Mouse (Mus musculus) gastrocnemius, postnatal 4 days (tissue): ENCODE results near the gene Lrp5. TPM values are rescaled to one million over a fixed set of nuclear protein-coding genes. Genes with fewer than 3 reads are reported as not detected.
A peak's percentile ranks its signal among the peaks of the same experiment; 100 is the strongest.
"Not testable (repeated sequence)": the region's sequence is repeated elsewhere in the genome, so short reads cannot be mapped to it uniquely, and the experiment has no call there.

Source experiments
- DNase-seq, 2 experiments: peaks; one replicate each; pipeline ENCODE4 v3.0.0; 2021 to 2022; ENCODE audit warnings: low spot score in 2 of 2, mixed read lengths in 2 of 2
- total RNA-seq, 2 experiments: library from RNA; stranded (reverse); gene quantifications; 2 replicates each; pipeline ENCODE4 v1.2.3; 2021

The Lrp5 gene
- total RNA-seq, 2 experiments from 2014 or later = 51.4 to 55.9 TPM

DNA sequence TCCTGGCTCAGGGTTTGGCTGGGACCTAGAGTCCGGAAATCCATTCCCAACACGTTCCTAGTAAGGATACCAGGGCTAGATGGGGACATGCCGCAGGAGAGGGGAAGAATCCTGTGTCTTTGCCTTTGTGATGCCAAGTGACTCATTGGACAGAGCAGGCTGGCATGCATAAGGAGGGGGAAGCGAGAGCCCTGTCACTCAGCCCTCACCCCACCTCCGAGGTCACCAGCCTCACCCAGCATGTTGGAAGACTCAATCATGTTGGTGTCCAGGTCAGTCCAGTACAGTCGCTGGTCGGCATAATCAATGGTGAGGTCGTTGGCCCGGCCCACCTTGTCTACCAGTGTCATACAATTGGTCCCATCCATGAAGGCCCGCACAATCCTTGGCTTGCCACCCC lies 72.4 kb downstream of the Lrp5 start:
- no peak for DNase-seq

DNA sequence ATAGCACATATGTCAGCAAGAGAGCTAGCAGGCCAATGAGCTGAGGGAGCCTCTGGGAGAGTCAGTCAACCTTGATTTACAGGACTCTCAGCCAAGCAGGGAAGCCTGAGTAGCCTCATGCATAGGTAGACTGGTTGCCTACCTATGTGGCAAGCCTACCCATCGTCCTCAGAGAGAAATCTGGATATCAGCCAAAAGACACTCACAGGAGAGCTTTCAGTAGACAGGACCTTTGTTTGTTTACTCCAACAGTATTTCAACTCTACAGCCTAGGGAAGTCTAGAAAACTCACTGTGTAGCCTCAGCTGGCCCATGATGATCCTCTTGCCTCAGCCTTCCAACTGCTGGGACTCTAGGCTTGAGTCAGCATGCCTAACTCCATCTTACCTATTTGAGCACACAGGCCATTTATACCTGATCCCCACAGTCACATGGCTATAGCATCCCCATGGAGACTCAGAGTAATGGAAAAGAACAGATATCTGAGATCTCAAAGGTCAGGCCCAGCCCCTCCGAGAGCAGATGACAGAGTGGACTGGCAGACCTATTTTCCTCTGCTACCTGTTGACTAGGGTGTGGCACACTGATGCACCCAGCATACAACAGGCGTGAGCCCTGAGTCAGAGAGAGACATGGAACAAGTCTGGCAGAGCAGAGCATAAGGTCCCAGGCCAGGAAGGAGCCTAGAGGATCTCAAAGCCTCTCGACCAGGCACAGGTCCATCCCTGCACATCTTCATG lies 73.7 kb downstream of the Lrp5 start:
- DNase-seq = no peak

DNA sequence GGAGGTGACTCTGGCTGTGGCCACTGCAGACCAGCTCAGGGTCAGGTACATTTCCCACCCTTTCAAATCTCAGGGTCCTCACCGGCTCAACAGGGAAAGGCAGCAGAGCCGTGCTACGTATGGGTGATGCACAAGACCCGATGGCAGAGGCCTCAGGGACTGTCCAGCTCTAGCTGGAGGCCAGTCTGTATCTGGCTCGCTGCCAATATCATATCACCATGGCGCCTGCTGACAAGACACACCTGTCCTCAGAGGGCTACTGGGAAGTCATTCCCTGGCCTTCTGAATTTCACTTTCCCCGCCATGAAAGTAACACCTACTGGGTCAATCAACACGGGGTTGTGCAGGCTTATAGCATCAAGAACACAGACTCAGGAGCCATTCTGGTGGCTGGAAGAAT lies 74.6 kb downstream of the Lrp5 start:
- no peak for DNase-seq

DNA sequence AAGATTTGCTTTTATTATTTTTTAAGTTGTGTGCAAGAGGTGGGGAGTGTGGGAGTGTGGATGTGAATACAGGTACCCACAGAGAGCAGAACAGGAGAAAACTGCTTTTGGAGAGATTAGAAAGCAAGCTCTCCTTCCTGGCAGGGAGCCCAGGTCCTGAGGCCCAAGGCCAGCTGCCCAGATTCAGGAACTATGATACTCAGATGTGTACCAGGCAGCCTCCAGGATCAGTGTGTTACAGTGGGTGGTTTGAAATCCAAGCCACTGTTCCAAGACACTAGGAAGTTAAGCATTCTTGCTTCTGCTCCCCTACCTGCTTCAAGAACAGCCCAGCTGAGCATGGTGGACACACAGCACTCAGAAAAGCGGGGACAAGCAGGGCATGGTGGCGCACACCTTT lies 75.5 kb downstream of the Lrp5 start:
- DNase-seq = no peak

DNA sequence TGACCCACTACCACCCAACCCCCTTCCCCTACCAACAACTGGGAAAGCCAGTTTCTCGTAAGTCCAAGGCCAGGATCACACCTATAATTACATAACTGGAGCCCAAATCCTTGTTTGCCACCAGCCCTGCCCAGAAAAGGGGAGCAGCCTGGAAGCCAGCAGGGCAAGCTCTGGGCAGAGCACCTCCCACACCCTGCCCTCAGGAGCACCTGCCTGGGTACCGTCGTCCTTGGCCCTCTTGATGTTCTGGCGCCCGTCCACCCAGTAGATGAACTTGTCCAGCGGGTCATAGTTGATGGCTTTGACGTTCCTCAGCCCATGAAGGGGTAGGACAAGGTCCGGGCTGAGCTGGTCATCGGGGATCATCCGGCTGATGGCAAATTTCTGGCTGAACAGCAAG lies 76.5 kb downstream of the Lrp5 start:
- no peak for DNase-seq

DNA sequence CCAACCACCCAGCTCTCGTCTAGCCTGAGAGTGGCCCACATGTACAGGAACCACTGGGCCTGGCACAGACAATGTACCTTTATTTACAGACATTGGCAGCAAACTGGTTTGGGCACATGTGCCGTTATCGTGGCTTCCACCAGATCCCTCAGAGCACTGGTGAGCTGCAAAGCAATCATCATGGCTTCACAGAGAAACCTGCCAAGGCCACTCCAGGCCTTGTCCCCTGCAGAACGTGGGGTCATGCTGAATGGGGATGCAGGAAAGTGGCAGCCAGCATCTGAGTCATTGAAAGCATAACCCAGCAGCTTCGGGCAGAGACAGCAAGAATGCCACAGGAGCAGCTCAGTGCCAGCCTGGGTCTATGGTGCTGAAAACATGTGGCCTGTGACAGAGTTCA lies 92.0 kb downstream of the Lrp5 start:
- DNase-seq = no peak

DNA sequence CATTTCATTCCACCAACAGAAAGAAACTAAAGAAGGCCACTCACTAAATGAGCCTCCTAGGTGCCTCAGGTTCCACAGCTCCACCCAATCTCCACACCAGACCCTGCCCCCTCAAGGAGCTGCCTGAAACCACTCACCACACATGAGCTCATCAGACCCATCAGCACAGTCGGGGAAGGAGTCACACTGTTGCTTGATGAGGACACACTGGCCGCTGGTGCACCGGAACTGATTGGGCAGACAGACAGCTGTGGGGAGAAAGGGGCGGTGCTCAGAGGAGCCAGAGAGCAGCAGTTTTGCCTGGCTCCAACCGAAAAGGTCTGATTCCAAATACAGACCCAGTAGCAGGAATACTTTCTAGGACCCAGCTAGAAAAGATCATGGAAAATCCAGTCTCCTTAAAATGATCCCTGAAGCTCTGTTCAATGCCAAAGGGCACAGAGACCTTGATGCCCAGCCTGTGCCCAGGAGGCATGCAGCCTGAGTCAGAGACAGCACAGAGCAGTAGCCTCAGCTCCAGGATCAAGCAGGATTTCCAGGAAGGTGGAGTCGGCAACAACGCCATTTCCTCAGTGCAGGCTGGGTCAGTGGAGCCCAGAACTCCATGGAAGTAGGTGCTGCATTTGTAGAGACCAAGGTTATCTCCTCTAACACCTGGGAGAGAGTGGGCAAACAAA lies 92.8 kb downstream of the Lrp5 start:
- DNase-seq = no peak

DNA sequence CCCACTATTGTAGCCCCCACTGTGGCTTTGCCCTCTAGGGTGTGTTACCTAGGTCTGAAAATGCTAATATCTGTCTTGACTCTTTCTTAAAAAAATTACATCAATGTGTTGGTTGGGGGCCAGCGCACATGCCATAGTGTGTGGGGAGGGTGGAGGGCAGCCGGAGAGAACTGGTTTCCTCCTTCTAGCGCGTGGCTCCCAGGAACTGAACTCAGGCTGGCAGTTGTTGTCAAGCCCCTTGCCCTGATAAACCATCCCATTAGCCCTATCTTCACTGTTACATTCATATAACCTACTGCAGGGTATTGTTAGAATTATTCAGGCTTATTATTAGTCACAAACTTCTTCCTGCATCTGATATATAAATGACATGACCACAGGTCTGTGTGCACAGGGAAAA lies 96.4 kb downstream of the Lrp5 start:
- DNase-seq = no peak

DNA sequence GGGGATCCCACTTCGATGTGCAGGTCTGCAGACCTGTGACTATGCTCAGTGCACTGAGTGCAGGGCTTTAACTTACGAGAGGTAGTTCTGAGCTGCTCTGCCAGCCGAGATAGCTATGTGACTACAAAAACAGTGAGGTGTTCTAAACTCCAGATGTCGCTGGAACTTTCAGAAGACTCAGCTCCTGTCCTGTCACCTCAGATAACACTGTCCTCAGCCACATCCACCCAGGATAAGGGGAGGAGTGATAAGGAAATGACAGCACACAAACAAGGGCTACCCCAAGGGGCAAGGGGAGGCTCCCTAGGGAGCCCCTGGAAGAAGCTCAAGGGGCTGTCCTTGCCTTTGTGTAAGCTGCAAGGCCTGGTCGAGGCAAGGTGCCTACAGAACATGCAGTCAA lies 96.8 kb downstream of the Lrp5 start:
- DNase-seq = no peak

DNA sequence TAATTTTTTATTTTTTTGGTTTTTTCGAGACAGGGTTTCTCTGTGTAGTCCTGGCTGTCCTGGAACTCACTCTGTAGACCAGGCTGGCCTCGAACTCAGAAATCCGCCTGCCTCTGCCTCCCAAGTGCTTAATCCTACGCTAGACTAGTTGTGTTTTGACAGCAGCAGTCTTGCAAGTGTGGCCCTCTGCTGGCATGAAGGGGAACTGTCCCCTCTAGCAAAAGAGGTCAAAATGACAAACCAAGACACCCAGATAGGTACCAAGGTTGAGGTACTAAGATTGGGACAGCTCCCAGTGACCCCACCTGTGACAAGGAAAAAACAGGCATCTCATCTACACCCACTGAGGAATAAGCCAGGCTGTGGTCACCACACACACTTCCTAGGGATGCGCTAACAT lies 98.6 kb downstream of the Lrp5 start:
- not testable (repeated sequence) for DNase-seq

DNA sequence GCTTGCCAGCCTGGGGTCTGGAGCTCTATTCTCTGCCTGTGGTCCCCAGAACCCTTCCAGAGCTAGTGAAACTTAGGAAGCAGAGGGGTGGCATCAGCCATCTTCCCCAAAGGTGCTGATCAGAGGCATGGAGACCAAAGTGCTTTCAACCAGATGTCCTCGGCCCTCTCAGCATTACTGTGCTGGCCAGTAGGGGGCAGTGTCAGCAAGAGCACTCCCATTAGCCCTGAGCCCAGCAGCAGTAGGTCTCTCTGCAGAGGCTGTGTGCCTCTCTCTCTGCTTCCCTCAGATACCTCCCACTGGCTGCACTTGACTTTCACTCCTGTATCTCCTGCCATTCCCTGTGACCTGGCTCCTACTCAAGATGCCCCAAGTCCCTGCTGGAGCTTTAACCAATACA lies 99.8 kb downstream of the Lrp5 start:
- peak in 1 of 2 experiments; percentile 39 for DNase-seq

DNA sequence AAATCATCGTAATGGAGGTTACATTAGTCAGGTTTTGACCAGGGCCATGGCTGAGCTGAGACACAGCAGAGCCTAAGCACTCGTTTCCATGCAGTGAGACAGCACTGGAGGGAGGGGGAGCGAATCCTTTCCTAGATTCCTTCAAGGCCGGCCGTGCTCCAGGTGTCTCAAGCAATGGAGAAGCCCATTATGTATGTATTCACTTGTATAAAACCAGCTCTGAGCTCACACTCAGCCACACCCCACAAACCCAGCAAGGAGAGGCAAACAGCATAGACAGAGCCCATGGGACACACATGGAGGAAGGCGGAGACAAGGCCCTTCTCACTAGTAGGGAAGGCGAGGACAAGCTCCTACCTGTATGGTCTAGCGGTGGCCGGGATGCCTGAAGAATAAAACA lies 100.3 kb downstream of the Lrp5 start:
- DNase-seq = no peak

DNA sequence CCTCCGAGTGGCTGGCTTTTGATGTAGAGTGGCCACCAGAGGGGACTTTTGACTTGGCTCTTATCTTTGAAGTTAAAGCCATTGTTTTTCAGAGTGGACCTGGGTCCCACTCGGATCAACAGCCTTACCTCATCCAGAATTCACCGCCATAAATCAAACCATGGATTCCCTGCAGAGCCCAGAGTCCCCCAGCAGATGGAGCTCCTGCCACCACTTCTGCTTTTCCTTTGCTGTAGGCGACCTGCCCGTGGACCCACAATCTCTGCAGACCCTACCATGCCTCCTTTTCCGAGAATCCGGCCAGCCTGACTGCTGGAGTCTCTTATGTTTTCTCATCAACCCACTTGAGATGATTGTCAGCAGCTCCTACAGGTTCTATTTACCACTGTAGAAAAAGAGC lies 105.0 kb downstream of the Lrp5 start:
- DNase-seq = peak in 1 of 2 experiments; percentile 44

DNA sequence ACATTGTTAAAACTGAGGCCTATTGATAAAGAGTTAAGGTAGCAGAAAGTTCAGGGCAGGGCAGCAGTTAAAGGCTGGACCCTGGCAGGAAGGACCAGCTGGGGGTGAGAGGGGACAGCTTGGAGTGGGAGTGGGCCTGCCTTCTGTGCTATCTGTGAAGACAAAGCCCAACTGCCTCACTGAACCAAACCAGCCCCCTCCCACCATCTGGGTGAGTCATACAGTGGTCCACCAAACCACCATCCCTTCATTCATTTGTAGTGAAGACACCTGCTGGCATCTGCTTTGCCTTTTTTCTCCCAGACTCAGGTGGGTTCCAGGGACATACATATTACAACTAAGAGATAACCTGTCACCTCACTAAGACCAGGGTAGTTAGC lies 108.5 kb downstream of the Lrp5 start:
- no peak for DNase-seq

DNA sequence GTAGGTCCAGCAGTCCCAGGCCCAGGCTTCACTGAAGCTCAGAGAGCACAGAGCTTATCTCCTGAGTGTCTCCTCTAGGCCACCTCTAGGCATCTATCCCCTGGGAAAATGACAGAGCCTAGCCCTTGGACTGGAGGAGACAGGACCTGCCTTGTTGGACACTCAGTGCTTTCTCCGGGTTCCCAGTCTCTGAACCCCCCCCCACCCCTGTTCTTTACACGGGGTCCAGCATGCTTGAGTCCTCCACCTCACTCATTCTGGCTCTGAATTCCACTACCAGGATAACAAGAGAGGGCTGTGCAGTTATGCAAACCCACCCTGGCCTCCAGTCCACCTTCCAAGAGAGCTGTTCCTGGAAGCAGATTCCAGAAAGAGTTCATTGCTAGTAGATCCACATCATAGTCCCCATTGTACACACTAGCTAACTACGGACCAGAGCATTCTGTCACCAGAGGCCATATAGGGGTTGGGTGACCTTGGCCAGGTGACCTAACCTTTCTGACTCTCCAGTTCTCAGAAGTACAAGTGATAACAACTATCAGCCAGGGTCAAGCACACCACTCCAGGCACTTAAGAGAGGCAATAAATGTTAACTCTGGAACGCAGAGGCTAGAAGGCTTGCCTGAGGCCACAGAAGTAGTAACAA lies 109.0 kb downstream of the Lrp5 start:
- DNase-seq = no peak

DNA sequence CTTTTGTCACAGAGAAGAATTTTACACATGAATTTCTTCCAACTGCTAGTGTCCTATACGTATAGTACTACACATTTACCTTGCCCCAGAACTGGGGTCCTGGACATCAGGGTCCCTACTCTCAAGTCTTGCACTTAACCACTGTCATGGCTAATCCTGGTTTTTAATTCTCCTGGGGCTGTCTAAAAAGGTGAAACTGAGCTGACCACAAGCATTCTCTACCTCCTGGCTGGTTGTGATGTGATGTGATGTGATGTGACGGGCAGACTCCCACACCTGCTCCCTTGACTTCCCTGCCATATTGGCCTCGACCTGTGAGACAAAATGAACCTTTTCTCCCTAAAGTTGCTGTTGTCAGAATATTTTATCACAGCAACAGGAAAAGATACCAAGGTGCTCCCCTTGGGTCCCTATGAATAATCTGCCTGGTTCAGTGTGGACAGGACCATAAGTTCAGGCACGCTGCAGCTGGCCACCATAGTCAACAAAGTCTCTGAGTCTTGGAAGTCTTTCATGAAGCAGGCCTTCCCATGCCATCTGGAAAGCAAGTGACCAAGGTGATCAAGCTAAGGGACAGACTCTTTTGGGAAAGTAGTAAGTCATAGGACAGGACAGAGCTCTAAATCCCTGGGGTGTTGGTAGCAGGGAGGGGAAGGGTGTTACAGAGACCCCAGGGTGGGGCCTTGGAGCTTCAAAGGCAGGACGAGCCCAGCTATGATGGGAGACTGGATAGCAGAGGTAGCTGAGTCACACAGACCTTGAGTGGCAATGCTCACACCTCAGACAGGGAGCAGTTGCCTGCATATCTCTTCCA lies 109.7 kb downstream of the Lrp5 start:
- DNase-seq = no peak

DNA sequence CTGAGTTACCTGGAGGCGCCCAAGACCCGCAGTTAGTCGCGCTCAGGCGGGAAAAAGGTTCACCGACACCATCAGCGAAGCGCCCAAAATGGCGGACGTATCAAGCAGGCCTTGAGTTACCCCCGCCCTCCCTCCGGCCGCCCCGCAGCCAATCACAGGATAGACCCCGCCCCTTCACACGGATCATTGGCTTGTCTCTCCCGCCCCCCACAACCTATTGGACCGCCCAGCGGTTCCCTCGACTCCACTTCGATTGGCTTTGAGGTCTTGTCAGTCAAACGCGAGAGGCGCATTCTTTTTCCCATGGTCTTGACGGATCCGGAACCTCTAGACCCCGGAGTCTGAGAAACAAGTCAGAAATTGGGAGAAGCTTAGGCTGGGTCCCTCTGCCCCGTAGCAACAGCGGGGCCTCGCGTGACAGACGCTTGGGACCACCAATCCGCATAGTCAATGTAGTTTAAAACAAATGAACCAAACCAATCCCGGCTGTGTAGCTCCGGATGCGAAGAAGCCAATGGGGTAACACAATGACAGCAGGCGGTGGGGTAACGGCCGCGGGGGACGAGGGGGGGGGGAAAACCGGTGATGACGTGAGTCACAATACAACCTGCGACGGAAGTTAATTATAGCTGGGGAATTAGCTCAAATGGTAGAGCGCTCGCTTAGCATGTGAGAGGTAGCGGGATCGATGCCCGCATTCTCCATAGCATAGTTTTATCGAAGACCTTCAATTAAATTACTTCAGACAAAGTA lies 110.6 kb downstream of the Lrp5 start, which contains the start of gene Ppp6r3:
Ppp6r3 (minus strand) TSS at position 118 of the 753 bp plus-strand sequence.
- peak; percentile 95 to 98 for DNase-seq

DNA sequence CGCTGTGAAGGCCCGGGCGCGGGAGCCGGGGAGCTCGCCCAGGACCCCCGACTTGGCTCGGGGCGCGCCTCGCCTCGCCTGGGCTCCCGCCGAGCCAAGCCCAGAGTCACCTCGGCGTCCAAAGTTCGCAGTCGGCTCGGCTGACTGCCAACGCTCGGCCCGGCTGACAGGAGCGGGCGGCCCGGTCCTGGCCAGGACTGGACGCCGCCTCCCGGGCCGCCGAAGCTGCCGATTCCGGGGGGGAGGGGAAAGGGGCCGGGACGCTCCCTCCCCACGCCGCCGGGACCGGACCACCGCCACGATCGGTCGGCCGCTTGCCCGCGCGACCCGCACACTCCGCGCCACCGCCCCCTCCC lies 111.1 kb downstream of the Lrp5 start:
- DNase-seq = peak; percentile 67 to 85

DNA sequence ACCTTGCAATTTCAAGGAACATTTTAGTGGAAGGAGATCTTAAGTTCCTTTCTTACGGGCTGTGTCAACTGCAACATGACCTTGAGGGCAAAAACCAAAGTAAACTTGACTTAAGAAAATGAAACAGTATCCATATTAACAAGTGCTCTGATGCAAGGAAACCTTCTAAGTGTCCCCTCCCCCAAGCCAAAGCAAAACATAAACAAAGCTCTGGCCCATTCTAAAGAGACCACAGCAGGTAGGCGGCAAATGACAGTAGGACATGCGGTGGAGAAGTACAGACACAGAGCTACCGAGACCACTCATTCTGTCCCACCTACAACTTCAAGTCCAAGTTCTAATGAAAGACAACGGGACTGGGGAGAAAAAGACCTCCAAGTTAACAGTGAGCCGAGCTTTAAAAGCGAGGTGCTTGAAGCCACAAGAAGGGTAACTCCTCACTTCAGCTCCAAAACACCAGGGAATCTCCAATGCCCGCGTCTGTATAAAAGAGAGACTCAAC lies 111.7 kb downstream of the Lrp5 start:
- DNase-seq = no peak

DNA sequence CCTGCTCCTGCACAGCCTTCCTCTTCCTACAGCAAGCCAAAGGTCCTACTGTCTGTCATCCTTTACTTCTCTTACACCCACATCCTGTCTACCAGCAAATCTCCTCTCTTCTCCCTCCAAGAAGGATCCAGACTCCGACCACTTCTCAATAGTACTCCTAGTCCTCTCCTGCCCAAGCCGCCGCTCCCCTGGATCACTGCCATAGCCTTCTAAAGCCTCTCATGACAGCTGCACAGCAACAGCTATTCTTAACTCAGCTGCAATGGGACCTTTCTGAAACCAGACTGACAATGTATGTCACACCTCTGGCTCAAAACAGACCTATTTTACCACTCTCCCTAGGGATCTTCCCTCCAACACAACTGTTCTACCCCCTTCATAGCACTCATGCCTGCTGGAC lies 122.1 kb downstream of the Lrp5 start:
- peak in 1 of 2 experiments; percentile 61 for DNase-seq

DNA sequence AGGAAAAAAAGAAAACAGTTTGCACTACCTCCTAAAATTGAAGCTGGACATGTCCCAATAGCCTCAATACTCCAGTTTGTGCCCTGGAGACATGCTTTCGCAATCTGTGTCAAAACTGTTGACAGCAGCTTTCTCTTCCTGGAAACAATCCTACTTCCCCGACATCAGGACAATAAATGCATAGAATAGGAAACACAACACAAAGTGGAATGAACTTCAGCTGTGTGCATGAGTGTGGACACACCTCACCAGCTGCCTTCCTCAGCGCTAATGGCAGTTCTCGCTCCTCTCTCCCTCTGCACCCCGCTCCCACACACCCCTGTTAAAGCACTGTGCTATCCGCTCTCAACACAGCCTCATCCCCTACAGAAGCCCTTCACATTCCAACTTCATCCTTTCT lies 123.6 kb downstream of the Lrp5 start:
- DNase-seq = no peak
